Comparison of ENCODE assay signal across 8 mouse cellular contexts in the genomic region with DNA sequence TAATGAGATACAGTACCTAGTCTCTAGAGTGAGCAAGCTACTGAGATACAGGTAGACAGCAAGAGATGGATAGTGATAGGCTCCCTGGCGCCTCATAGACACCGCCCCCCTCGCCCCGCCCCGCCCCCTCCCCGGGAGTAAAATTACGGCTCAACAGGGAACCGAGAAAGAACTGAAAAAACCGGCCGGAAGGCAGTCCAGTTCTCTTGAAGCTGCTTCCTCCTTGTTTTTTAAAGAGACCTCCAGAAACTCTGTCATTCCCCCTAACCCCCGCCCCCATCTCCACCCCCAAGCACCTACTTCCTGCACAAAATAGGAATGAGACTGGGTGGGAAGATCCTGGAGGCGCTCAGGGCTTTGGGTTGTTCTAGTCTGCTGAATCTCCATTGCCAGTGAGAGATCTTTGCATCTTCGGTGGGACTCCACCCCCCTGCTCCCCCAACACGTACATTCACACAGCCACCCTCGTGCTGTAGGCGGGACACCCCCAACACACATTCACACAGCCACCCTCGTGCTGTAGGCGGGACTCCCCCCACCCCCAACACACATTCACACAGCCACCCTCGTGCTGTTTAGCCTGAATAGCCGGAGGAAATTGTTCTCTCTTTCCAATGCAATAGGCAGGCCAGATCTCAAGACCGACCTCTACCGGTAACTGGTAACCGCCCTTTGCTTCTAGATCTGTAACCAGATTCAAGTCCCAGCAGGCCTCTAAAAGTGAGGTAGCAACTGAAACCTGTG. TPM values are rescaled to one million over a fixed set of nuclear protein-coding genes. Genes with fewer than 3 reads are reported as not detected.
DNase-seq lines count a peak whose midpoint lies in the region; ATAC-seq lines count a peak whose summit lies in the region.

No protein-coding gene starts in this region.

- no peaks in the 10 kb centered on the region for H3K9me3 ChIP-seq in hindbrain, embryonic 14.5 days (ENCODE audit: control insufficient read depth, low read length)

- H3K27me3 ChIP-seq in hindbrain, embryonic 14.5 days (ENCODE audit: control insufficient read depth, insufficient read depth, low read length) = no peaks in the 10 kb centered on the region

- peak overlapping the region; percentile 33 for H3K4me3 ChIP-seq in hindbrain, embryonic 14.5 days (replicated peaks; ENCODE audit: low read length)

- DNase-seq in WW6 (ENCODE audit: low read depth, low spot score) = peak; percentile 81
- peak; percentile 46 to 55 for DNase-seq in cerebellum, postnatal 25 days
- peak; percentile 8 to 23 for DNase-seq in frontal cortex, postnatal 25 days (ENCODE audit: low spot score in 2 of 2)
- DNase-seq in hindbrain, embryonic 14.5 days (ENCODE audit: low spot score) = peak; percentile 71
- DNase-seq in layer of hippocampus, postnatal 36 days = peak; percentile 22 to 36
- DNase-seq in lung, postnatal 25 days (ENCODE audit: low spot score) = peak; percentile 83
- peak; percentile 73 for DNase-seq in retina, embryonic 14.5 days (ENCODE audit: low spot score)
- DNase-seq in thymus, postnatal 36 days = peak; percentile 69 to 71

- H3K27ac ChIP-seq in hindbrain, embryonic 14.5 days = peak overlapping the region; percentile 75

- H3K36me3 ChIP-seq in hindbrain, embryonic 14.5 days (replicated peaks; ENCODE audit: control insufficient read depth, insufficient read depth) = no peaks in the 10 kb centered on the region

- H3K4me1 ChIP-seq in hindbrain, embryonic 14.5 days (replicated peaks; ENCODE audit: control insufficient read depth, insufficient read depth, low read length) = no peaks in the 10 kb centered on the region

- WGBS in hindbrain, embryonic 14.5 days = 2% methylated on average over 23 of the region's 23 CpGs

- peak; percentile 81 for ATAC-seq in hindbrain, embryonic 14.5 days (ENCODE audit: low FRiP score)

- peak overlapping the region; percentile 57 for H3K9ac ChIP-seq in hindbrain, embryonic 14.5 days

- H3K4me2 ChIP-seq in hindbrain, embryonic 14.5 days (replicated peaks) = peak overlapping the region; percentile 70

RNA-seq across cellular contexts. Expression of a gene that starts 26.4 kb away (rescaled TPM):
- 54.9 and 56.6 TPM in 2 replicates for polyA plus RNA-seq in hindbrain, embryonic 14.5 days (2014; fragmentation: Nextera tagmentation; extraction: Ambion mirVana)
- total RNA-seq in layer of hippocampus, postnatal 36 days (2021) = 10 to 100 TPM; 86.5 to 91.9 TPM

RNA-seq across cellular contexts. Expression of a gene that starts 38.8 kb away (rescaled TPM):
- polyA plus RNA-seq in hindbrain, embryonic 14.5 days (2014; fragmentation: Nextera tagmentation; extraction: Ambion mirVana) = 26.9 and 27.1 TPM in 2 replicates
- total RNA-seq in layer of hippocampus, postnatal 36 days (2021) = 10 to 100 TPM; 10.4 to 16.1 TPM

Comparison
In these comparisons a context has a peak if more than half of its experiments do, and no peak if none do; other contexts are left out.
1. Peak in every context shown above with its lines: DNase-seq, ATAC-seq, H3K4me3 ChIP-seq and H3K27ac ChIP-seq.
2. DNase-seq: peak in every context shown above with its lines; median percentile 83 in lung, postnatal 25 days; 81 in WW6; 73 in retina, embryonic 14.5 days; 71 in hindbrain, embryonic 14.5 days; 70 in thymus, postnatal 36 days; 50 in cerebellum, postnatal 25 days; 29 in layer of hippocampus, postnatal 36 days; 16 in frontal cortex, postnatal 25 days.